Mouse (Mus musculus) regulatory T cell (primary cell): ENCODE results near the gene Sirt4.

Experiments
- in situ Hi-C: fragments of 300-600 bp; cut with MboI, MseI; formaldehyde crosslinking; loops from one replicate; pipeline ENCODE4 v1.15.1; 2025; ENCODE audit warnings: high pct_unique_total_duplicates

Gene Sirt4

GRCm38 (mm10) chr5:115474174-115474828 lies 10.2 kb downstream of the Sirt4 start:
- in situ Hi-C loops: no loop called here

DNA sequence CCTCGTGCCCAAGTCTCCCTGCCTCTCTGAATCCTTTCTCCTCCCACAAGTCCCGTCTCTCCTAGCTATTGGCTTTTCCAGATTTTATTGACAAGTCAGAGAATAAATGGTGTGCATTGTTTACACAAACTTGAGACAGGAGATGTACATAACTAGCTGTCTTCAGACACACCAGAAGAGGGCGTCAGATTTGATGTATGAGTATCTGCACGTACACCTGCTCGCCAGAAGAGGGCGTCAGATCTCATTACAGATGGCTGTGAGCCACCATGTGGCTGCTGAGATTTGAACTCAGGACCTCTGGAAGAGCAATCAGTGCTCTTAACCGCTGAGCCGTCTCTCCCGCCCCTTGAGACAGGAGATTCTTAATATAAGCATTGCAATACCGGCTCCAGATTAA lies 11.3 kb downstream of the Sirt4 start:
- in situ Hi-C loops: no loop called here

DNA sequence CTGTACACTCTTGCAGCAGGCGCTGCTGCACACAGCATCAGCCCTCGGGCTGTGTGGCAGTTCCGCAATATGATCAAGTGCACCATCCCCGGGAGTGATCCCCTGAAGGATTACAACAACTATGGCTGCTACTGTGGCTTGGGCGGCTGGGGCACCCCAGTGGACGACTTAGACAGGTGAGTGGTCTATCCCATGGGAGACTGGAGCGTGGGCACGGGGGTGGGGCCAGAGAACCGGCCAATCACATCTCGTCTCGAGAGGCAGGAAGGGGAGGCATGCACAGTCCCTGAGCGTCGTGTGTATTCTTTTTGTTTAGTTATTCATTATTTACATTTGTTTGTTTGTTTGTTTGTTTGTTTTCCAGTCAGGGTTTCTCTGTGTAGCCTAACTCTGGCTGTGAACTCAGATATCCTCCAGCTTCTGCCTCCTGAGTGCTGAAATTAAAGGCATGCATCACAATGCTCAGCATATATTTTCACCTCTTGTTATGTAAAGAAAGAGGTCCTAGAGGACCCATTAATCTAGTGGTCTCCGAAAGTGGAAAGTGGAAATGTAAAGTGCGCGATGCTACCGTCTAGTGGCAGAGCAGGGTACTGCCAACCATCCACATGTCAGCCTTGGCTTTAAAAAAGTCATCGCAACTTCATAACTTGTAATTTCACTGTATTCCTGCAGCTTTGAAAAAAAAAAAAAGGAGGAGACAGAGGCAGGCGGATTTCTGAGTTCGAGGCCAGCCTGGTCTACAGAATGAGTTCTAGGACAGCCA lies 13.6 kb downstream of the Sirt4 start:
- in situ Hi-C loops: no loop called here

DNA sequence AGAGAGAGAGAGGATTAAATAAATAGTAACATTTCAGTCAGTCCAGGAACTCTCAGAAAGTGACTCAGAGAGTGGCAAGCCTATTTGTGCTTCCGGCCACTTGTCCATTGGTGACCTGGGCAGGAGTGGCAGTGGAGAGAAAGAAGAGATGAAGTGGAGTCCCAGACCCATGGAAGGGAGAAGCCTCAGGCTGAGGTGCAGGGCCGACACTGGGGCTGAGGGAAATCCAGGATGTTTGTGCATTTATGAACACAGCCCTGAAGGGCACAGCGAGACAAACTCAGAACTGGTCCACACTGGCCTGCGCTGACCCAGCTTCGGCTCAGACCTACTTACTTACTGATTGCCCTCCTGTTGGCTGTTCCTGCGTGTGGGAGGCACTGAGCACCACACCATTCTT lies 14.7 kb downstream of the Sirt4 start:
- in situ Hi-C loops: no loop called here

DNA sequence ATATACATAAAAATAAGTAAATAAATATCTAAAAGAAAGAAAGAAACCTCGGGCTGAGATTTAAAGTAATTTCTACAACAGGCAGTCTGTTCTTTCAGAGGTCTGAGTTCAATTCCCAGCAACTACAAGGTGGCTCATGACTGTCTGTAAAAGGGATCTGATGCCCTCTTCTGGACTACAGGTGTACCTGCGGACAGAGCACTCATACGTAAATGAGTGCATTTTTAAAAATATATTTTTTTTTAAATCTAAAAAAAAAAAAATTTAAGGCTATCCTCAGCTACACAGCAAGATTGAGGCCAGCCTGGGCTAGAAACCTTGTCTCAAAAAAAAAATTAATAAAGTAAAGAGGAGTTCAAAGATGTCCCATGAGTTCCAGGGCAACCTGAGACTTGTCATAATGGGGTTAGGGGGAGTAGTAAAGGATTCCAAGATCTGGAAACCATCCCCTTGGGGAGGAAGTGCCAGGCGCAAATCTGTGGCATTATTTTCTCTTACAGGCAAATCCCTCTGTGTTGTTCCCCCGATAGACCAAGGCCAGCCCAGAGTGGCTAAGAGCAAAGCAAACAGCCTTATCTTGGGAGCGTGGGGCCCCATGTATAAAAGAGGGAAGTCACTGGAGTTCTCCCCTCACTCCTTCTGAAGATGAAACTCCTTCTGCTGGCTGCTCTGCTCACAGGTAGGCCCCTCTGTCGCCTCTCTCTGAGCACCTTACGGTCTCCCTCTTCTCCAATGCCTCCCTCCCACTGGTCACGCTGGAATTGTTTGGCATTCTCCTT lies 18.7 kb downstream of the Sirt4 start, which contains the start of gene Pla2g1b:
TSS of gene Pla2g1b (plus strand) at position 621 of the 779 bp plus-strand sequence.
- in situ Hi-C loops: no loop called here

GRCm38 (mm10) chr5:115464408-115465115 lies 20.0 kb downstream of the Sirt4 start:
- in situ Hi-C loops: no loop called here

DNA sequence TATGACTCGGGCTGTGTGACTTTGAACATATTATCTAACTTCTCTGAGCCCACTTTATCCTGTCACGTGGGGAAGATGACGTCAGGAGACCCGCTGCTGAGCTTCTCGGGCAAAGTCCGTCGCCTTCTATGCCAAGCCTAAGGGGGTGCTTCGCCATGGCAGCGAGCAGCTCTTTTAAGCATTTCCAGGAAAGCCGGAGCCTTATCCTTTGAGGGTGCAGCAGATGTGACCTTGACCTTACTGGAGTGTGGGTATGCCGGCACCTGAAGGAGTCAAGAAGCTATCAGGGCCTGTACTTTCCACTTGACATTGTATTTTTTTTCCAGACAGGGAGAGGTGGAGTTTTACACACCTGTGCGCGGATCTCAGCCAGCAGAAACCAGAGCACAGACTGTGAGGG lies 25.6 kb downstream of the Sirt4 start:
- in situ Hi-C loops: no loop called here

- in situ Hi-C loops: no loop called here
Measured at GRCm38 (mm10) chr5:115455838-115456237, 28.7 kb downstream of the Sirt4 start.

GRCm38 (mm10) chr5:115454422-115455090 lies 30.0 kb downstream of the Sirt4 start:
- in situ Hi-C loops: no loop called here

GRCm38 (mm10) chr5:115450410-115451317 lies 33.9 kb downstream of the Sirt4 start:
- in situ Hi-C loops: no loop called here

DNA sequence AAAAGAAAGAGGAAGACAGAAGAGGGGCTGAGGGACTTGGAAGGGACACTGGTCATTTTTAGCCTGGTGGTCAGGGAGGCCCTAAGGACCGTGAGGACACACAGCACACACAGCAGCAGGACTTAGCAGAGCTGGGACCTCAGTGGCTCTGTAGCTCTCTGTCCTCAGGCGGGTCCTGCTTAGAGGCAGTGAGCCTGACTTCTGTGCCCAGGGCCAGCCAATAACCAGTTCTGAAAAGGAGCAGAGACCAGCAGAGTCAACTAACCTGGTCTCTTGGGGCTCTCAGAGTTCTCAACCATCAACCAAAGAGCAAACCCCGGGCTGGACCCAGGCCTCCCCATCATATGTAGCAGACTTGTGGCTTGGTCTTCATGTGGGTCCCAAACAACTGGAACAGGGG lies 35.3 kb downstream of the Sirt4 start:
- in situ Hi-C loops: no loop called here

DNA sequence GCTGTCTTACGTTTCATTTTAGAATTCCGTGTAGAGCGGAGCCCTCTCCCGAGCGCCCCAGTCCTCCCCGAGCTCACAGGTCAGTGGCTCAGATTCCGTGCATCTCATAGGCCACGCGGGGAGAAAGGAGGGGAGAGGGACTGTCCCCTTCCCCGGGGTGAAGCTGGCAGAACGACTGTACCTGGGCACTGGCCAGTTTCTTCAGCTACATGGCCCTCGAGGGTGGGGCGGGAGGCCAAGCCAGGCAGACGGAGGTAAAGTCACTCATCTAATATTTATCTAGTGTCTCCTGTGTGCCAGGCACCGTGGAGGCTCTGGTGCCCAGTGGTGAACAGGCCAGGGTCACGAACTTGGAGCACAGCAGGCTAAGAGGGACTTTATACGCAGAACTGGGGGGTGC lies 37.4 kb downstream of the Sirt4 start:
- in situ Hi-C loops: no loop called here

- in situ Hi-C loops: loop anchor here (5.0 kb wide), 1 partner anchor 77 kb away; no protein-coding TSS in a partner anchor
Measured at GRCm38 (mm10) chr5:115444130-115444529, 40.4 kb downstream of the Sirt4 start.

DNA sequence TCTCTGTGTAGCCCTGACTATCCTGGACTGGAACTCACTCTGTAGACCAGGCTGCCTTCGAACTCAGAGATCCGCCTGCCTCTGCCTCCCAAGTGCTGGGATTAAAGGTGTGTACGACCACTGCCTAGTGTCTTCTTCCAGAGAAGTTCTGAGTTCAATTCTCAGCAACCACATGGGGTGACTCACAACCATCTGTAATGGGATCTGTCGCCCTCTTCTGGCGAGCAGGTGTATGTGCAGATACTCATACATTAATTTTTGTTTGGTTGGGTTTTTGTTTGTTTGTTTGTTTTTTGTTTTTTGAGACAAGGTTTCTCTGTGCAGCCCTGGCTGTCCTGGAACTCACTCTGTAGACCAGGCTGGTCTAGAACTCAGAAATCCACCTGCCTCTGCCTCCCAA lies 41.9 kb downstream of the Sirt4 start:
- in situ Hi-C loops: loop anchor here (5.0 kb wide), 1 partner anchor 75 kb away; no protein-coding TSS in a partner anchor

DNA sequence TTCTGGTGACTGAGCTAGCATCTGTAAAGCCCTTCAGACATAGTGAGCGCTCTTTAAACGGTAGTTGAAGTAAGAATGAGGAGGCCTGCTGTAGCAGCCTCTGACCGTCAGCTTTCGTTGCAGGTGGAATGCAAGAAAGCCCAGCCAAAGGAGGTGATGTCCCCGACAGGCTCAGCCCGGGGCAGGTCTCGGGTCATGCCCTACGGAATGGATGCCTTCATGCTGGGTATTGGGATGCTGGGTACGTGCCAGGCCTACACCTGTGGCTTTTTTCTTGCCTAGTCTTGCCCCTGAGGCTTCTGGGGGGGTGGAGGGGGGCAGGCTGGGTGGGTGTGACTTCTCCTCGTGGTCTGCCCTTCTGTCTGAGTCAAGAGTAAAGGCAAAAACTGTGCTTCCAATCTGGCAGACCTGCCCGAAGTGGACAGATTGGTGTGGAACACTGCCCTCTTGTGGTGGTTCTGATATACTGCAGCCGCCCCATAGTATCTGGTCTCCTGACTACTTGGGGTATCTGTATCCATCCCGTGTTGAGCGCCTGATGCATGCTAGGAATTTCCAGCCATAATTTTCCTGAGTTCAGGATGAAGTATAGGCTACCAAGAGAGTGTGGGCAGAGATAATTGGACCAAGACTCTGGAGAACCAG lies 43.2 kb downstream of the Sirt4 start:
- in situ Hi-C loops: loop anchor here (5.0 kb wide), 1 partner anchor 74 kb away; no protein-coding TSS in a partner anchor

DNA sequence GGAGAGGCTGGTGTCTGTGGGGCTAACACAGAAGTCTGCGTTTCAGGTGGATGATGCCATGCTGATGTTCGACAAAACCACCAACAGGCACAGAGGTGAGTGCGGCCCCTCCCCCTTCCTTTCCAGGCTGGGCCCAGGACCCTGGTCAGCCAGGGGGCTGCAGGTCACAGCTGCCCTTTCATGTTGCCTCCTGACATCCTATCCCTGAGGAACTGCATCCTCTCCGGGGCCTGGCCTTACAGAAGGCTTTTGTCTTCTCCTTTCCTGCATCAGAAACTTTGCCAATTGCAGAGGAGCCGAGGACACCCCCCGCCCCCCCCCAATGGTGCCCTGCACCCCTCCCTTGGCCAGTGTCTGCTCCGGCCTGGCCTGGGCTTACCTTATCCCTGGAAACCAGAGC lies 45.9 kb downstream of the Sirt4 start:
- in situ Hi-C loops: no loop called here

DNA sequence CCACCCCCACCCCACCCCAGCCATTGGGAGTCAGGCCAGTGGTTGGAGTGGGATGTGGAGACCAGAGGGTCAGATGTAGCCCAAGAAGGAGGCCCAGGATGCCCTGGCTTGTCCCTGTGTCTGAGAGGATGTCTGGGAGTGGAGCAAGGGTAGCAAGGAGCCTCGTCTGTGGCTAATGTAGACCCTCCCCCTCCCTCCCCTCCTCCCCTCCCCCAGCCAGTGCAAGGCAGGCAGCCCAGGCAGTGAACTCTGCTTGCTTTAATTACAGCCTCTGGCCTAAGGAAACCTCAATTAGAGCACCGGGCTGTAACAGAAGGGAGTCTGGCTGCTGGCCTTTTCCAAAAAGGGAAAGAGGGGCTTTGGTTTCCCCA lies 46.6 kb downstream of the Sirt4 start:
- in situ Hi-C loops: no loop called here

- in situ Hi-C loops: no loop called here
Measured at GRCm38 (mm10) chr5:115437242-115437944, 47.1 kb downstream of the Sirt4 start.
